Mouse (Mus musculus): Measurements from ENCODE around the gene Hoxb8. TPM values are rescaled to one million over a fixed set of nuclear protein-coding genes. Genes with fewer than 3 reads are reported as not detected.

The Hoxb8 gene
- polyA plus RNA-seq, 1 experiment from 2014 or later = 0.63 TPM

DNA sequence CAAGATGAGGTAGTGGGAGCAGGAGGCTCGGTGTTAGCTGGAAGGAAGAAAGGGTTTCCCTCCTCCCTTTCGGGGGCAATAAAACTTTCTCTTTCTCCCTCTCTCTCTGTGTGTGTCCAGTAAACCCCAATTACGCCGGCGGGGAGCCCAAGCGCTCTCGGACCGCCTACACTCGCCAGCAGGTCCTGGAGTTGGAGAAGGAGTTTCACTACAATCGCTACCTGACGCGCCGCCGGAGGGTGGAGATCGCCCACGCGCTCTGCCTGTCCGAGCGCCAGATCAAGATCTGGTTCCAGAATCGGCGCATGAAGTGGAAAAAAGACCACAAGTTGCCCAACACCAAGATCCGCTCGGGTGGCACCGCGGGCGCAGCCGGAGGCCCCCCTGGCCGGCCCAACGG, 38.2 kb downstream of the Hoxb8 start:
- no peaks in the 10 kb centered on the region; the same call in 1 of the 2 replicates for H3K4me1 ChIP-seq (ENCODE audit: control insufficient read depth, insufficient read depth, low read length)
- H3K9ac ChIP-seq (replicated peaks; ENCODE audit: low read length) = no peak overlapping the region
- WGBS = under 1% methylated on average over 29 of the region's 29 CpGs
- H3K4me3 ChIP-seq (ENCODE audit: low read depth, low read length) = 0 out of 2 replicates have a peak overlapping the region, but pooled peaks have one; percentile 7
- H3K4me2 ChIP-seq (ENCODE audit: low read depth, low read length) = no peak overlapping the region
- H3K36me3 ChIP-seq (replicated peaks; ENCODE audit: control insufficient read depth, insufficient read depth, low read depth, low read length) = no peaks in the 10 kb centered on the region
- H3K27ac ChIP-seq (replicated peaks; ENCODE audit: low read depth, low read length) = no peak overlapping the region
- ATAC-seq (replicated peaks; ENCODE audit: insufficient number of reproducible peaks, low FRiP score, low TSS enrichment, low read depth) (no peak), DNase-seq (ENCODE audit: low spot score) (no peak)
- peaks cover 88% of the 10 kb centered on the region for H3K27me3 ChIP-seq (ENCODE audit: control insufficient read depth, insufficient read depth, low read length)
- H3K9me3 ChIP-seq (replicated peaks; ENCODE audit: control insufficient read depth, low read length) = no peaks in the 10 kb centered on the region

DNA sequence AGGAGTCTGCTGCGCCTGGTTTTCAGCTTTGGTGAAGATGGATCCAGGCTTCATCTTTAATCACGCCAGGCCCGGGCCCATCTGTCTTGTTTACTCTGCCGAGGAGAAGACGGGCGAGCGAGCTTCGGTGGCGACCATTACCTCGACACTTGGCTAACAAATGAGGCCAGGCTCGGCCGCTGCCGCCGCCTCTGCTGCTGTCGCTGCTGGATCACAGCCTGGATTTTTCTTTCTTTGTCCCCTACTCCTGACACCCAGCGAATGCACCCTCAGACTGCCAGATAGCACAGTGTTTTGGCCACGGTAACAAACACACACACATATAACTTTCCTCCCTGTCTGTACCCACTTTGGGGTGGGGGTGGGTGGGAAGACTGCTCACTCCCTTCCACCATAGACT, 39.0 kb downstream of the Hoxb8 start:
- H3K27ac ChIP-seq (replicated peaks; ENCODE audit: low read depth, low read length) = no peak overlapping the region
- no peaks in the 10 kb centered on the region for H3K9me3 ChIP-seq (replicated peaks; ENCODE audit: control insufficient read depth, low read length)
- ATAC-seq (replicated peaks; ENCODE audit: insufficient number of reproducible peaks, low FRiP score, low TSS enrichment, low read depth) (no peak), DNase-seq (ENCODE audit: low spot score) (no peak)
- no peak overlapping the region for H3K4me2 ChIP-seq (ENCODE audit: low read depth, low read length)
- WGBS = under 1% methylated on average over 17 of the region's 17 CpGs
- H3K9ac ChIP-seq (replicated peaks; ENCODE audit: low read length) = no peak overlapping the region
- no peaks in the 10 kb centered on the region for H3K36me3 ChIP-seq (replicated peaks; ENCODE audit: control insufficient read depth, insufficient read depth, low read depth, low read length)
- no peak overlapping the region for H3K4me3 ChIP-seq (ENCODE audit: low read depth, low read length)
- peaks cover 88% of the 10 kb centered on the region for H3K27me3 ChIP-seq (ENCODE audit: control insufficient read depth, insufficient read depth, low read length)
- H3K4me1 ChIP-seq (ENCODE audit: control insufficient read depth, insufficient read depth, low read length) = no peaks in the 10 kb centered on the region; the same call in 1 of the 2 replicates

DNA sequence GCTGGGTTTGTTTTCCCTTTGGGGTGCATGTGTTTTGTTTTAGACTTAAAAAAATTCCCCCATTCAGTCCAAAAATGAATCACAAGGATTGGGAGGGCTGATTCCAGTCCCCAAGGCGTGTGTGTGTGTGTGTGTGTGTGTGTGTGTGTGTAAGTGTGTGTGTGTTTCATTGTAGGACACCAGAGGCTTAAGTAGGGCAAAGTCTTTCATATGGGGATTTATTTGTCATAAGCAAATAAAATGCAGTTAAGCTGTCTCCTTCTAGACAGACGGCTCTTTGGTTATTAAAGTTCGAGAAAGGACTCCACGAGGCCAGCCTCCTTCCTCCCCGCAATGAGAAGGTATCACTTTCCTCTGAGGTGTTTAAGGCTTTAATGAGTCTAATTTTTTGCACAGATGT, 40.1 kb downstream of the Hoxb8 start:
- Histone ChIP-seq H3K4me3 (ENCODE audit: low read depth, low read length) (no peak overlapping the region), H3K4me1 (ENCODE audit: control insufficient read depth, insufficient read depth, low read length) (no peaks in the 10 kb centered on the region; the same call in 1 of the 2 replicates), H3K27ac (replicated peaks; ENCODE audit: low read depth, low read length) (no peak overlapping the region), H3K4me2 (ENCODE audit: low read depth, low read length) (no peak overlapping the region), H3K36me3 (replicated peaks; ENCODE audit: control insufficient read depth, insufficient read depth, low read depth, low read length) (no peaks in the 10 kb centered on the region), H3K9ac (replicated peaks; ENCODE audit: low read length) (no peak overlapping the region), H3K27me3 (ENCODE audit: control insufficient read depth, insufficient read depth, low read length) (peaks cover 88% of the 10 kb centered on the region), H3K9me3 (replicated peaks; ENCODE audit: control insufficient read depth, low read length) (no peaks in the 10 kb centered on the region)
- WGBS = 10% methylated on average over 5 of the region's 5 CpGs
- DNase-seq (ENCODE audit: low spot score) (no peak), ATAC-seq (replicated peaks; ENCODE audit: insufficient number of reproducible peaks, low FRiP score, low TSS enrichment, low read depth) (no peak)

GRCm38 (mm10) chr11:96322738-96323137, 41.0 kb downstream of the Hoxb8 start:
- no peak overlapping the region for H3K4me2 ChIP-seq (ENCODE audit: low read depth, low read length)
- H3K27me3 ChIP-seq (ENCODE audit: control insufficient read depth, insufficient read depth, low read length) = peaks cover 91% of the 10 kb centered on the region
- no peak overlapping the region for H3K27ac ChIP-seq (replicated peaks; ENCODE audit: low read depth, low read length)
- ATAC-seq (replicated peaks; ENCODE audit: insufficient number of reproducible peaks, low FRiP score, low TSS enrichment, low read depth) (no peak), DNase-seq (ENCODE audit: low spot score) (no peak)
- 1% methylated on average over 6 of the region's 6 CpGs for WGBS
- H3K9ac ChIP-seq (replicated peaks; ENCODE audit: low read length) = no peak overlapping the region
- no peaks in the 10 kb centered on the region for H3K36me3 ChIP-seq (replicated peaks; ENCODE audit: control insufficient read depth, insufficient read depth, low read depth, low read length)
- H3K9me3 ChIP-seq (replicated peaks; ENCODE audit: control insufficient read depth, low read length) = no peaks in the 10 kb centered on the region
- H3K4me1 ChIP-seq (ENCODE audit: control insufficient read depth, insufficient read depth, low read length) = no peaks in the 10 kb centered on the region; the same call in 1 of the 2 replicates
- H3K4me3 ChIP-seq (ENCODE audit: low read depth, low read length) = no peak overlapping the region

DNA sequence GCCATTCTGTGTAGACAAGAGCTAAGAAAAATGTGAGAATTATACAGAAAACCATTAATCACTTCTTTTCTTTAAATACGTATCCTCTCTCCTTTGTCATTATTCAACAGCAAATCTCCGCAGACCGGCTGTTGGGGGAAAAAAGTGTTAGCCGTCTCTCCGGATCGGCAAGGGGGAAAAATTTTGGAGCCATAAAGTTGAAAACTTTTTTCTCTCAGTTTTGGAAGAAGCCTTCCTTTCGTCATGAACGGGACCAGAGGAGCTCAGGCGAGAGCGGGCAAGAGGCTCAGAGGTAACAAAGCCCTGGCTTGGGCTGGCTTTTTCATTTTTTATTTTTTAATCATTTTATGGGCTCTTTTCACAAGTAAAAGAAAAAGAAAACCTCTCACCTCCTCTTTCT, 41.4 kb downstream of the Hoxb8 start, which contains the start of gene Hoxb3:
TSS of gene Hoxb3 (plus strand) at position 173 of the 400 bp plus-strand sequence.
- H3K9ac ChIP-seq (replicated peaks; ENCODE audit: low read length) = no peak within 1 kb of the TSS
- DNase-seq (ENCODE audit: low spot score) (no peak), ATAC-seq (replicated peaks; ENCODE audit: insufficient number of reproducible peaks, low FRiP score, low TSS enrichment, low read depth) (no peak)
- no peaks in the 10 kb centered on the region for H3K9me3 ChIP-seq (replicated peaks; ENCODE audit: control insufficient read depth, low read length)
- WGBS = 5% methylated on average over 10 of the region's 10 CpGs
- no peak within 1 kb of the TSS for H3K4me2 ChIP-seq (ENCODE audit: low read depth, low read length)
- H3K4me3 ChIP-seq (ENCODE audit: low read depth, low read length) = no peak within 1 kb of the TSS
- H3K36me3 ChIP-seq (replicated peaks; ENCODE audit: control insufficient read depth, insufficient read depth, low read depth, low read length) = no peaks in the 10 kb centered on the region
- H3K27ac ChIP-seq (replicated peaks; ENCODE audit: low read depth, low read length) = no peak within 1 kb of the TSS
- peaks cover 91% of the 10 kb centered on the region for H3K27me3 ChIP-seq (ENCODE audit: control insufficient read depth, insufficient read depth, low read length)
- no peaks in the 10 kb centered on the region; the same call in 1 of the 2 replicates for H3K4me1 ChIP-seq (ENCODE audit: control insufficient read depth, insufficient read depth, low read length)

DNA sequence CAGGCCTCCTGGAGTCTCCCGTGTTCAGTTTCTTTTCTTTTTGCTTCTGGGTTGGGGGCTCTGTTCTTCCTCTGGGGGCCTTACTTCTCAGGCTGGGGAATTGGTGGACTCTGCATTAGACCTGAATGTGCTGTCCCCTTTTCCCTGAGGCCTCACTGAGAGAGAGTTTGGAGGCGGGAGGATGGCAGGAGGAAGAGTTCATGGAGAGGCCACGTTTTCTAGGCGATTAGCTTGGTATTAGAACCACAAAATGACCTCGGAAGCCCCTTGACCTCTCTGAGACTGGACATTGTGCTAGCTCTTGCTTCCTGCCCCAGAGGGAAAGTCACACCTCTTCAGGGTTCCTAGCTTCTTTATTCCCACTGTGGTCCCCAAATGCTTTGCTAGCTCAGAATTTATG, 42.4 kb downstream of the Hoxb8 start:
- Histone ChIP-seq H3K4me1 (ENCODE audit: control insufficient read depth, insufficient read depth, low read length) (no peaks in the 10 kb centered on the region), H3K9me3 (replicated peaks; ENCODE audit: control insufficient read depth, low read length) (no peaks in the 10 kb centered on the region), H3K27me3 (ENCODE audit: control insufficient read depth, insufficient read depth, low read length) (peaks cover 90% of the 10 kb centered on the region), H3K9ac (replicated peaks; ENCODE audit: low read length) (no peak overlapping the region), H3K27ac (replicated peaks; ENCODE audit: low read depth, low read length) (no peak overlapping the region), H3K36me3 (replicated peaks; ENCODE audit: control insufficient read depth, insufficient read depth, low read depth, low read length) (no peaks in the 10 kb centered on the region), H3K4me3 (ENCODE audit: low read depth, low read length) (no peak overlapping the region), H3K4me2 (ENCODE audit: low read depth, low read length) (no peak overlapping the region)
- DNase-seq (ENCODE audit: low spot score) (no peak), ATAC-seq (replicated peaks; ENCODE audit: insufficient number of reproducible peaks, low FRiP score, low TSS enrichment, low read depth) (no peak)
- 4% methylated on average over 5 of the region's 5 CpGs for WGBS

- no peaks in the 10 kb centered on the region for H3K4me1 ChIP-seq (ENCODE audit: control insufficient read depth, insufficient read depth, low read length)
- H3K9ac ChIP-seq (replicated peaks; ENCODE audit: low read length) = no peak overlapping the region
- WGBS = 3% methylated on average over 8 of the region's 8 CpGs
- H3K36me3 ChIP-seq (replicated peaks; ENCODE audit: control insufficient read depth, insufficient read depth, low read depth, low read length) = no peaks in the 10 kb centered on the region
- DNase-seq (ENCODE audit: low spot score) (no peak), ATAC-seq (replicated peaks; ENCODE audit: insufficient number of reproducible peaks, low FRiP score, low TSS enrichment, low read depth) (no peak)
- peaks cover 90% of the 10 kb centered on the region for H3K27me3 ChIP-seq (ENCODE audit: control insufficient read depth, insufficient read depth, low read length)
- H3K9me3 ChIP-seq (replicated peaks; ENCODE audit: control insufficient read depth, low read length) = no peaks in the 10 kb centered on the region
- no peak overlapping the region for H3K4me2 ChIP-seq (ENCODE audit: low read depth, low read length)
- H3K27ac ChIP-seq (replicated peaks; ENCODE audit: low read depth, low read length) = no peak overlapping the region
- no peak overlapping the region for H3K4me3 ChIP-seq (ENCODE audit: low read depth, low read length)
These were observed 43.3 kb downstream of the Hoxb8 start for GRCm38 (mm10) chr11:96324965-96325364.

DNA sequence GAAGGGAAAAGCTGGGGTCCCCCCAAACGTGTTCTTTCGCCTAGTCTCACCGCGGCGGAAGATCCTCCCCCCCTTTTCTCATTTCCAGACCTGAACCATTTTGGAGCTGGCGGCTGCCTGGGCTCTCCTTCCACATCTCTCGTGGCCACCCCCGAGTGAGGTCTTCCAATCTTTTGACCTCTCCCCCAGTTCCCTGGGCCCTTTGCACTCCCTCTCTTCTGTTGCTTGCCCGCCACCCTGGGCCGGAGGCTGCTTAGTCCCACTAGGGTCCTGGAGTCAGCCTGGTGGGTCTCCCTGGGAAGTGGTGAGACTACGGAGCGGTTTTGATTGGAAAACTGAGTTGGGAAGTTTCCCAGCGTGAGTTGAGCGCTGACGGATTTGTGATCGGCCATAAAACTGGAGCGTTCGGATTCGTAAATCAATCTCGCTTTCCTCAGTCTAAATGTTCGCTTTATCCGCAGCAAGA, 44.1 kb downstream of the Hoxb8 start:
- Histone ChIP-seq H3K4me3 (ENCODE audit: low read depth, low read length) (no peak overlapping the region), H3K4me2 (ENCODE audit: low read depth, low read length) (no peak overlapping the region), H3K27me3 (ENCODE audit: control insufficient read depth, insufficient read depth, low read length) (peaks cover 92% of the 10 kb centered on the region), H3K9me3 (replicated peaks; ENCODE audit: control insufficient read depth, low read length) (no peaks in the 10 kb centered on the region), H3K27ac (replicated peaks; ENCODE audit: low read depth, low read length) (no peak overlapping the region), H3K36me3 (replicated peaks; ENCODE audit: control insufficient read depth, insufficient read depth, low read depth, low read length) (no peaks in the 10 kb centered on the region), H3K9ac (replicated peaks; ENCODE audit: low read length) (no peak overlapping the region), H3K4me1 (ENCODE audit: control insufficient read depth, insufficient read depth, low read length) (no peaks in the 10 kb centered on the region)
- DNase-seq (ENCODE audit: low spot score) (no peak), ATAC-seq (replicated peaks; ENCODE audit: insufficient number of reproducible peaks, low FRiP score, low TSS enrichment, low read depth) (no peak)
- under 1% methylated on average over 22 of the region's 22 CpGs for WGBS

Data from embryonic facial prominence, embryonic 11.5 days (tissue).